Mouse (Mus musculus): ENCODE results near the gene Gm37240. TPM values are rescaled to one million over a fixed set of nuclear protein-coding genes. Genes with fewer than 3 reads are reported as not detected.

Gm37240 gene
- total RNA-seq, 1 experiment from 2014 or later: 10.8 TPM

DNA sequence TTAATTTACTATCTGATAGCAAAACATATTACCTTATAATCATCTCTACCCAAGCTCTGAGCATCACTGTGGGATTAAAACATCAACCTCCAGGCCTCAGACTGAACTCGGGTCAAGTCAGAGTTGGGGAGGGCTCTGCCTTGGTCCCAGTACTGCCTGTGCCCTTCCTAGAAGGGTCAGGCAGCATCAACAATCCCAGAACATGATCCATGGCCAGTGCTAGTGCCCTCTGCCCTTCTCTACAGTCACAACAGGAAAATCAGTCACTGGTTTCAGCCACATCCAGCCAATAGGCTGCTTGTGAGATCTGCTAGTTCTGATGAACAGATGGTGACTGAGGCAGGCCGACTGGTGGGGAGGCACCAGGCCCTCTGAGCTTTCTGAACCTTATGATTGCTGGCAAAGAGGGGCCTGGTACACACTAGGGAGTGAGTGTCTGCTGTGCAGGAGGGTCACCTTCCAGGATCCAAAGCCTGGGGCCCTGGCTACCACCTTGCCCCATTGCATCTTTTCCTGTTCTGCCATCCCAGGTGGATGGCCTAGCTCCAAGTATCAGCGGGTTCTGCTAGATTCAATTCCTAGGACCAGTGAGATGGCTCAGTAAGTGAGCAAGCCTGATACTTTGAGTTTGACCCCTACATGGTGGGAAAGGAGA, 401.7 kb downstream of the Gm37240 start:
- DNase-seq: no peak

DNA sequence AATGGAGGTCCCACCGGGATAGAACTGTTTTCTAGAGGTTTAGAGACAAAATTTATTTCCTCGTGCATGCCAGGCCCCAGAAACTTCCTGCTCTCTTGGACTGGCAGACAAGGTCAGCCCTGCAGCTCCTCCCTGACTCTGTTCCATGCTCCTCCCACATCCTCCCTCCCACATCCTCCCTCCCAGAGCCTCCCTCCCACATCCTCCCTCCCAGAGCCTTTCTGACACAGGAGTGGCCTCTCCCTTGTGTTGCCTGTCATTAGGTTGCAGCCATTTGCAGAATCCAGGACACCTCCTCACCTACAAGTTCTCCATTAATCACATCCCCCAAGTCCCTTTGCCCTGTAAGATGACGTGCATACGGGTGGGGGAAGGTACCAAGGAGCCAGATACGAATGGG, 404.7 kb downstream of the Gm37240 start:
- DNase-seq: peak; percentile 71

DNA sequence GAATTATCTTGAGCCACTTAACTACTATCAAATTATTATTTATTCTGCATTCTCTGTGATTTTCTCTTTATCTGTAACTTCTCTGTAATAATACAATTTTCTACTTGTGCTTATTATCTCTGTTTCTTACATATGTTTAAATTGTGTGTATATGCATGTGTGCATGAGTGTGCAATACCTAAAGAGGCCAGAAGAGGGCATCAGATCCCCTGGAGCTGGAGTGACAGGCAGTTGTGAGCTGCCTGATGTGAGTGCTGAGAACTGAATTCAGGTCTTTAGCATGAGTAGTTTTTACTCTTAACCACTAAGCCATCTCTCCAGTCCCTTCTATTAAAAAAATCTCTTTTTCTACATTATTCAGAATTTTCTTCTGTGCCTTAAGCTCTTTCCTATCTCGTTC, 406.7 kb downstream of the Gm37240 start:
- no peak for DNase-seq

DNA sequence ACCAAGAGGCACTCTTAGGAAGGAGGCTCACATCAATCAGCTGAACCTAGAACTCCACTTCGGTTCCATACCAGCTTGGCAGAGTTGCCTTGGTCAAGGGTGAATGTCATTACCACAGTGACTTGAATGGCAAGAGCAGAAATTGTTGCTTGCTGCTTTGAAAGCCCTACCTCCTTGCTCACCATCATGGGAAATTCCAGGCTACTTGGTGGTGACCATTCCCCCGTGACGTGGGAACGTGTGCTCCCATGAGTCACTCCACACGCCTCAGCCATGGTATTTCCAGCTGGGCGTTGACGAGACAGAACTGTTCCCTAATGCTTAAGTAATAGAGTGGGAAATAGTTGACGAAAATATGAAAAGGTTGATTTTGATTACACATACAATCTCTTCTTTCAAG, 408.6 kb downstream of the Gm37240 start:
- no peak for DNase-seq

DNA sequence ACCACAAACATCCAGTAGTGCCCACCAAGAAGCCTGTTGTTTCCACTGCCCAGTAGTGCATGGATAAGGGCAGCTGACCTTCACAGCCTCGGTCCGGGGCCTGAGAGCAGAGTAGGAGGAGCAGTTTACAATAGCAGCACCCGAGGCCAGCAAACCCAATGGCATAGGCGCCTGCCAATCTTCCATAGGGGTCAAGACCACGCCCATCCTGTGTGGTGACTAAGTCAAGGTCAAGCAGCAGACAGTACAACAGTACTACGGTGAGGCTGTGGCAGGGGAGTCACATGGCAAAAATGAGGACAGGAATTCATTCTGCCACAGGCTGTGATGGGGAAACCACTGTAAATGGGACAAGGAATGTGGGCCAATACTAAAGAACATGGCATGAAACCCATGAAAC, 417.6 kb downstream of the Gm37240 start:
- peak; percentile 29 for DNase-seq

DNA sequence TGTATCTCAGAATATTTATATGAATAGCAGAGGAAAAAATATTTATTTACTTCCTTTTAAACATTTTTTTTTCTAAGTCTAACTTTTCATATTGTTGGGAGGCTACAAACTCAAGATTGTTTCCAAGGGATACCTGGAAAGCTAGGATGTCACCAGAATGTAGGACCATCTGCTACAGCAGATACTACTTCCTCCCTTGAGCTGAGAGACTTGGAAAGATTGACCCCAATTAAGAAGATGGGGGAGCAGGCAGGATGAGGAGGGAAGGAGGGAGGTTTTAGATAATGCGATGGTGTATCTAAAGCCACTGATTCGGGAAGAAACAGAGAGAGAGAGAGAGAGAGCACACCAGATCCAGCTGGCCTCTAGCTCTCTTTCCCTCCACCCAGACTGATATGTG, 418.3 kb downstream of the Gm37240 start:
- no peak for DNase-seq

DNA sequence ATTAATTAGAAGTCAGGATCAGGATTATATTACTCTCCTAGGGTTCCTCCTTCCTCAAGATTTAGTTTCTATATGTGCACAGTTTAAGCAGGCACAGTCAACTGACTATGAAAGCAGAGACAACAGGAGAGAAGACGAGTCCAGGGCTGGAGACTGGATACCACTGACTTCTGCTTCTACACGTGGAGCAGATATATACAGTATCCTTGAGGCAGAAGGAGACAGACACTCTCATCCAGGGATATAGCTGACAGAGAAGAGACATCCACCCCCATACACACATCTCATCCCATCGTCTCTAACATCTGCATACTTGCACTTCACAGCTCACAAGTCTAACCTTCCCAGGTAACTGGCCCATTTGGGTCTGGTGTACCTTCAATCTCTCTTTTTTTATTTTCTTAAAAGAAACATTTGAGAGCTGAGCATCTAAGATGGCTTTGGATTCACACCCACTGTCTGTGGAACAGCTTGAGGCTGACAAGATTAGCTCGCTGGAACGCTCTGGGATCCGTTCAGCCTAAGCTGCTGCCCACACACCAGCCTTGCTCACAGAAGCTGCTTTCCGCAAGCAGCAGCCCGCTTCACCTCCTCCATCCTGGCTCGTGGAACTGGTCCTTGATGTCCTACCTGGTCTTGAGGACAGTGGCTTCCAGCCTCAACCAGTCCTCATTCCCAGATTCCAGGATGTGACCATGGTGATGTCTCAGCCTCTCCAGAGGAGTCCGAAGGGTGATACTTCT, 421.9 kb downstream of the Gm37240 start:
- no peak for DNase-seq

DNA sequence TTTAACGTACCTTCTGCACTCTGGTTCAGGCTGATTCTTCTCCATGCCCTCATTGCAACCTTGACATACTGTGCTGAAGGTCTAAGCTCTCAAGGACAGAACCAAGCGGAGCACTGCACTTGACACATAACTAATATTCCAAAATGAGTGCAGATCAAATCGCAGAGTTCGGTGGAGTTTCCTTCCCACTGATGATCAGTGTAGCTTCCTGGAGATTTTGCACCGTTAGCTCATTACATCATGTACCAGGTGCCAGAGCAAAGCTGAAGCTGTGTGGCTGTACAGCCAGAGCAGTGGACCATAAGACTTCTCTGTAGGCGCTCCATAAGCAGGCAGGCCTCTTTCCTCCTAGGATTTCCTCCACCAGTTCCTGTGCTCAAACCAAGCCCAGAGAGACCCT, 427.3 kb downstream of the Gm37240 start:
- DNase-seq: no peak

DNA sequence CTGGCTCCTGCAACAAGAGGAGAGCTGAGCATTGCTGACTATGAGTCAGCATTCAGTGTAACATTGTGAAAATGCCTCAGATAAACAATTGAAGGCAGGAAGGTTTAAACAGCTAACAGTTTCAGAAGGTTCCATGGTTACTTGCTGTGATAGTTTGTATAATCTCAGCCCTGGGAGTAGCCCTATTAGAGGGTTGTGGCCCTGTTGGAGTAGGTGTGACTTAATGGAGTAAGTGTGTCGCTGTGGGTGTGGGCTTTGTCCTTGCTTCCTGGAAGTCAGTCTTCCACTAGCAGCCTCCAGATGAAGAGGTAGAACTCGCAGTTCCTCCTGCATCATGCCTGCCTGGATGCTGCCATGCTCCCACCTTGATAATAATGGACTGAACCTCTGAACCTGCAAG, 430.3 kb downstream of the Gm37240 start:
- DNase-seq: no peak

DNA sequence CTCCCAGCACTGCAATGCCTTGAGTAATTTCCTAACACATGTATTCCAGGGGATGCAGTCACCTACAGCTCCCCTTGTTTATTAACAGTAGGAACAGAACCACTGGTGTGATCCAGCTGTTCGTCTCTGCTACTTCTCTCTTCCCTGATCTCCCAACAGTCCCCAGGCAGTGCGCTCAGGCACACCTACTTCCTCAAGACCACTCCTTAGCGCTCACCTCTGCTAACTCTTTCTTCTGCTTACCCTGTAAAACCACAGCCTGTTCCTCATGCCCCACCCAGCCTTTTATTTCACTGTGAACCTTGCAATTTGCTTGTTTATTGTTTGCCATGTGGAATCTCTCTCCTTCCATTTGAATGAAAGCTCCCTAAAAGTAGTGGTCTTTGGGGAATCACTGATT, 431.9 kb downstream of the Gm37240 start:
- no peak for DNase-seq

DNA sequence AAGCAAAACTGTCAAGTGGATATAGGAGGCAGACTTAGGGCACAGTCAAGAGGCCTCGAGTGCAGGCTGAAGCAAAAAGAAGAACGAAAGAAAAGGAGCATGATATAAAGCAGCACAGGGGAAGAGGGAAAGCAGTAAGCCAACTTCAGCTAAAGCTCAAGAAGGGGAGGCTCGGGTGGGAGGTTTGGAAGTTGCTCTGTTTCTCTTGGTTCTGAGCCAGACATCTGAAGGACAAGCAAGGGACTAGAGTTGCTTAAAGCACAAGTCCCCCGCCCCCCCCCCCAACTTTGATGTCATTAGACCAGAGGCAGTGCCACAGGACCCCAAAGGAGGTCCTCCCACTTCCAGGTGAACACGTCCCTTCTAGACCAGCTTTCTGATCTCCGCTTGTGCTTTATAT, 433.3 kb downstream of the Gm37240 start:
- no peak for DNase-seq

DNA sequence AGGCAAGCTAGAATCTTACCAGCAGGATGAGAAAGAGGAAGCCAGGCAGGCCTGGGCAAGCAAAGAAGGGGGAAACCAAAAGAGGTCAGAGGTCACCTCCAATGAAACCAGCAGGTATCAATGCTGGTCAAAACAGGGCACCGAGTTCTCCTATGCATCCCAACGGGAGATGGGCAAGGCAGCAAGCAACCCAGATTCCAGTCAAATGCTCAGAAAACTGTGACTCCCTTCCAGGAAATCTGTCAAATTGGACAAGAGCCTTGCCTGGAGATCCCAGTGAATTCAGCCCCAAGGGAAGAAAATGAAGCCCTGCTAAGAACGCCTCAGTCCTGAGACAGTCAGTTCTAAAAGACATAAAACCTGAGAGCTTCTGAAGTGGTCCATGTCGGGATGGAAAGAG, 437.9 kb downstream of the Gm37240 start:
- DNase-seq: no peak

DNA sequence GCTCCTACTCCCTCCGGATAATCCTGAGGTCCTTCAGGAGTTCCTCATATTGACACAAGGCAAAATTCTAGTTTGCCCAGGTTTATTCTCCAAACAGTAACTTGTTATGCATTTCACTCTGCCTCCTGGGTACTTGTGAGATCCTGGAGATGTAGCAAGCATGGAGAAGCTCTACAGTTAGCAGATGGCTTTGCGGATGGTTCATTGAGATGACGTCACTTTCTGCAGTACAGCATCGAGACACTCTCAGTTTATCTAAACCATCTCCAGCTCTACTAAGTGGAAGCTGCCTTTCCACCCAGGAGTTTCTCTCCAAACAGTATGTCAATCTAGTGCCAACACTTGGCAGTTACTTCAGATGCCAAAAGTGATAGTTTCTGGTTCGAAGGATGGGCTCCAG, 444.5 kb downstream of the Gm37240 start:
- DNase-seq: no peak

DNA sequence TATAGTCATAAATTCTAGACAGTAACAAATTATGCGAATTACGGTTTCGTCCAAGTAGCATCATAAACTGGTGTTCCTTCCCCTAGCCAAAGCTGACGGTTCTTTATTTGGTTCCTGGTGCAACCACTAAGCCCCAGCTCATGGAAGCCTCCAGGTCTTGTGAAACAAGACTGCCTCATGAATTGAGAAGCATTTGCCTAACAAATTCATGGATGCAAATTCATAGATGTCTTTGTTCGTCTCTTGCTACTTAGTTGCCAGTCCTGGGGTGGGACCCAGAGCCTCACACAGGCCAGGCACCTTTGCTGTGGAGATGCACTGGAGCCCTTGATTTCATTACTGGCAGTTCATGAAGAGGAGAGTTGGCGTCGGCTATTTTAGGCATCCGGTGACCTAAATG, 445.1 kb downstream of the Gm37240 start:
- no peak for DNase-seq

DNA sequence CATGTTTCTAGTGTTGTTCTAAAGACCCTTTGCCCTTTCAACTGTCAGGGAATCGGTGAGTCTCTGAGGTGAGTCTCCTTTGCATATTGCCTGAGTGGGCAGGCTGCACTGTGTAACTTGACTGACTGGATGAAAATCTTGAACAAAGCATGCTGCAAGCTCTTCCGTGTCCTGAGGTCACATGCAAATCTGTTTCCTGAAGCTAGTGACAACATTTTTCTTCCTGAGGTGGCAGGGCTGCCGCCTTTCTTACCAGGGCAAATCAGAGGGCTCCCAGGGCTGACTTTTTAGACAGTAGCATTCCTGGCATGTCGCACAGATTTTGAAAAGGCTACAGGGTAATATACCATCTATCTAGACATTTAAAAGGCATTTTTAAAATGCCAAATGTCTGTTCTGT, 451.9 kb downstream of the Gm37240 start:
- no peak for DNase-seq

DNA sequence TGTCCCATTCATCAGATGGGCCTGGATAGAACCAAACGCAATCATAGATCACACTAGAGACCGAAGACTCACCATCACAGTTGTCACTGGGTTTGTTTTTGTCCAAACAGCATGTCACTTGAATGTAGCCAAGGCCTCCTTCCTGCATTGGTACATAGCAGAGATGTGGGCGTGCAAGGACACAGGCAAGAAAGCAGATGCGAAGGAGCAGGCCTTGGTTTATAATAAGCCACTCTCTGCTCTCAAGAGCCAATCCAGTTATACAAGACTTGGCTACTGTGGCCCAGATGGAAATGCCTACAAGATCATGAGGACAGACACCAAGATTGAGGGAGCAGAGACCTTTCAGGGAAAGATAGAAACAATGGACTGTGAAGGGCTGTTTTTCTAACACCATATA, 456.1 kb downstream of the Gm37240 start:
- DNase-seq: no peak

DNA sequence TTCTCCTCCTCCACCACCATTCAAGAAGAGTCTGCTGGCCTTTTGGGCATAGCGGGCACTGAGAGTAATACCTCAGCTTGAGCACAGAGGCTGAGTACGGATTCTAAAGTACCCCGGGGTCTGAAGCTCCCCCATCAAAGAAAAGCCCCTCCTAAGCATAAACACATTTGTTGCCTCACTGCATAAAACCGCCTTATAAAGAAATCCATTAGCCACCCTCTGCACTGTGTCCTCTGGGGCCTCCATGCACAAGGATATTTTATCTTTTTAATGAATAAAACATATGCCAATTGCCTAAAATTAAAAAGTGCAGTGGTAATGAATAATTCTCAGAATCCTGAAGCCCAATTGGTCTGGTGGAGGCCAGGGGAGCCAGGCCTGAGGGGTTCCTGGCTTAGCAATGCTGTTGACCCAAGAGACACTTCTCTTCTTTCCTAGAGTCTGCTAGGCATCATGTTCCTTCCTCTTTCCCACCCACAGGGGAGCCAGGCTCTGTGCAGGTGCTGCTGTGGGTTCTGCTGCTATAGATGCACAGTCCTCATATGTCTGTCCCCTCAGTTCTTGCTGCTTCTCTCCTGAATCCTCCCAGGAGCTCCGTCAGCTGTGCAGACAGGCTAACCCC, 463.8 kb downstream of the Gm37240 start:
- no peak for DNase-seq

DNA sequence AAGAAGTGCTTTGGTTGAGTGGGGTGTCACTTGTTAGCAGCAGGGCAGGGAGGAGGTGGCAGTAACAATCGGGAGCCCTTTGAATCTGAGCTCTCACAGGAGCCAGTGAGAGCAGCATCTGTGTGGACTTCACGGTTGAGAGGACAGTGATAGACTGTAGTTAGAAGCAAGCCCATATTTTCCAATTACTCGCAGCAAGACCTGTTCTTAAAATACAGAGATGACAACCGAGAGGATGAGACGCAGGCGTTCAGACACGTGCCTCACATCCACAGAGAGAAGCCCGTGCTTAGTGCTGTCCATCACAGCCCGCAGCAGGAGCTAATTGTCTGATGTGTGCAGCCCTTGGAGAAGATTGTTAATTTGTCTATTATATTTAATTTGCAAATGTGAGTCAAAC, 465.9 kb downstream of the Gm37240 start:
- DNase-seq: no peak

DNA sequence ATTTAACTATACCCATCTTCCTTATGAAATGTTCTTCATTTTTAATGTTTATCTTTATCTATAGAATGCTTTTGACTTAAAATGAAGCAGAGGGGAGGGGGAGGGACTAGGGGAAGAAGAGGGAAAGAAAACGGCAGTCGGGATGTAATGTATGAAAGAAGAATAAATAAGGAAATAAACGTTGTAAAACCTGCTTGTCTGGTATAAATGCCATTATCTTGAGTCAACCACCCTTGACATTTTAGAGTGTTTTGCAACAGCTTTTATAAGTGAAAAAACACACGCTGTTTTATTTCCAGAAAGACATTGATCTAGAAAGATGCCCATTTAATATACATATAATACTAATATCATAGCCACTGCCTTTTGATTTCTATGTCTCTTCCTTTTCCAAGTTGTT, 469.7 kb downstream of the Gm37240 start:
- no peak for DNase-seq

DNA sequence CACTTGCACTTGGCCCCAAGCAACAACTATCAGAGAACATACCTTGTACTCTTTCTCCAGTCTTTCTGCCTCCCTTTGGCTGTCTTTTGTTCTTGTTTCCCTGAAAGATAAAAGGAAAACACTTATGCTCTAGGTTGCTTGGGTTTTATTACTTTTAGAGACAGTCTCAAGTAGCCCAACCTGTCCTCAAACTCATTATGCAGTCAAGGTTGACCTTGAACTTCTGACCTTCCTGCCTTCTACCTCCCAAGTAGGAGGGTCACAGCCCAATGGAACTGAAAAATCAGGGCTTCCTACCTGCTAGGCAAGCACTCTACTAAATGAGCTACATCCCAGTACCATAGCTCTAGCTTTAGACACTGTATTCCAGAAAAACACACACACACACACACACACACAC, 488.5 kb downstream of the Gm37240 start:
- DNase-seq: no peak

DNA sequence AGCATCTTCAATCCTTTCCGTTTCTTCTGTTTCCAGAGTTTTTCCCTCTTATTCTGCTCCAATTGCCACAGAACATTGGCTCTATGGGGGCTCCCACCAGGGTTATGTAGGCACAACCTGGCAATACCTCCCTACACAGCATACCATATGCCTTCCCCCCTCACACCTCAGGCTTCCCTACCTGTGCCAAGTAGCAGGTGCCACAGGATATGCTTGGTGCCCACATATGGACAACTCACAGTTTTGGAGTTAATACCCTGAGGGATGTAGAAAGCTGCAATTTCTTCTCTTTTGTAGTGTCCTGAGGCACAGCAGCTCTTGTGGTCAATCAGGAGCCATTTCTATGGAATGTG, 488.9 kb downstream of the Gm37240 start:
- DNase-seq: no peak

DNA sequence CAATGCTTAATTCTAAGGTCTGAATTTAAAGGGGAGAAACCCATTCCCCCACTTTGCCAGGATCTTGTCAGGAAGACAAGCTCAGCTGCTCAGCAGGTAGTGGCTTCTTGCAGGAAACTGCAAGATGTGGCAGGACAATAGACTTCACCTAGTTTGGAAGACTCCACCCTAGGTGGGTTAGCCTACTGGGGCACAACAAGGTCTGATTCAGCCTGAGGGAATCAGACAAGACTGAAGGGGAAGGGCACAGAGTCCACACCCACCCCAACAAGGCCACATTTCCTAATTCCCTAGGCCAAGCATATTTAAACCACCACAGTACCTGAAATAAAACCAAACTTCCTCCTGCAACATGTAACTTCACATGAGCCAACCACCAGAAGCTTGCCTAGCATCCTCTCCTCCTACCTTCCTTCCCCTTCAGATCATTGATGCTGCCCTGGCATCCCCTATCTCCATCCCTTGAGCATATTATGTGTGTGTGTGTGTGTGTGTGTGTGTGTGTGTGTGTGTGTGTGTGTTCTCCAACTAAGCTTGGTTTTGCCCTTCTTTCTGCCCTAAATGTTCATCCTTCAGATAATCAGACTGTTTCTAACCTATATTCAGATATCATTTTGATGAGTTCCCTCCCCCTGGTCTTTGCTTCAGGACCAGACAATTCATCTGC, 489.4 kb downstream of the Gm37240 start:
- no peak for DNase-seq

DNA sequence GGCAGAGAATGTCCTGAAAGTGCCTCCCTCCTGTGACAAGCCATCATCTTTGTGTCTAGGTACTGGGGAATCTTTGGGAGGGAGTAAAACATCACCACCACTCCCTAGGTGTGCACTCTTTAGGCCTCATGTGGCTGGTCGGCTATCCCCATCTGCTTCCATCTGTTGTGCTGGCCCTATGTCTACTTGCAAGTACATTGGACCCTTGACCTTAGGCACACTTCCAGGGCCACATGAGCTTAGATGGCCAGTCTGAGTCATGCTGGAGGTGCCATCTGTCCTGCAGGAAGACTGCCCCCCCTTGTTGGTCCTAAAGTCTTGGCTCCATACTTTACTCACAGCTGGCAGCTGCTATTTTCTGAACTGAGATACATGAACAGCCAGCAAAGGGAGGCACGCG, 493.9 kb downstream of the Gm37240 start:
- no peak for DNase-seq

Measured in adrenal gland, postnatal 25 days (tissue).